Mouse (Mus musculus): Measurements from ENCODE around the gene Reep6.

The Reep6 gene

GRCm38 (mm10) chr10:80350292-80350691 is 20.5 kb downstream of the Reep6 start:
- DNase-seq (ENCODE audit: low read depth in 2 of 2, low spot score in 2 of 2) = peak; percentile 81 to 86

DNA sequence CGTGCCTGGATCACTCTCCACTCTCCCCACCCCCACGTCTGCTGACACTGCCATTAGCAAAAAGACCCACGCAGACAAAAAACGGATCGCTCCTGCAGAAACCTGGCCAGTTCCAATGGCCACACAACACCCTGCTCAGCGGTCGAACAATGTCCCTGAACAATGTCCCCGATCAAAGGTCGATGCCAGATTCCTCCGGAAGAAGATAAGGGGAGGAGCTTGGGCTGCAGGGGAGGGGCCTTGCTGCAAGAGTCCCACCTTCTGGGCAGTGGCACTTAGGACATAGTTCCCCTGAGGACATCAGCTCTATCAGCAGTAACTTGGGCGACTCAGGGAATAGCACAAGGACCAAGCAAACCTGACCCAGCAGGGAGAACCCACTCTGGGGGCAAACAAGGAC is 22.1 kb downstream of the Reep6 start:
- no peak for DNase-seq (ENCODE audit: low read depth in 2 of 2, low spot score in 2 of 2)

DNA sequence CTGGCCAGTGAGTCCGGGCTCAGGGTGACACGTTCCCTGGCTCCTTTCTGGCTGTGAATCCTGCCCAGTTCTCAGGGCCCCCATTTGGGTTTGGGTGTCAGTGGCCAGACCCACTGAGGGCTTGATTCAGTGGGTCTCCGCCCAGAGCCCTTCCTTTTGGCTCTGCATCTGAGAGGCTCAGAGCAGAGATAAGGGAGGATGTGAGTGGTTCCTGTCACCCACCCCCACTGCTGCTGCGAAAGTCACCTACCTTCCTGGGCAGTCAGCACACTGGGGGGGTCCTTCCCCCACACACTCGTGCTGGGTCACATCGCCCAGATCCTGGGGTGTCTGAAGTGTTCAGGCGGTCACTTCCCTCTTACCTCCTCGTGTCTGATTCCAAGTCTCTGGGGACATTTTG is 23.0 kb downstream of the Reep6 start:
- no peak for DNase-seq (ENCODE audit: low read depth in 2 of 2, low spot score in 2 of 2)

DNA sequence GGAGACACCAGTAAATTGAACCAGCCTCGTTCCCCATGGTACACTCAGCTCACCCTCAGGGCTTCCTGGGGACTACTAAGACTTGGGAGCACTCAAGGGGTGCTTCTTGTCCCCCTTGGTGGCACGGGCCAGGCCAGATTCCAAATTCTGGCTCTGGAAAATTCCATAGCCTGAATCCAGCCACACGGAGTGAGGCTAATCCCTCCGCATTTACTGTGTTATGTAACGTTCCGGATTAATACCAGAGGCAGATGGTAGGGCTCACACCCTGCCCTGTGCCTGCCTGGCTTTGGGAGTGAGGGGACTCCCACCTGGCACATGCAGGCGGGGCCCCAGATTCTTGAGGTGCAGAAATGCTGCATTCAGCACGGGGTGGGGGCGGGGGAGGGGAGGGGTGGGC is 25.7 kb downstream of the Reep6 start:
- no peak for DNase-seq (ENCODE audit: low read depth in 2 of 2, low spot score in 2 of 2)

DNA sequence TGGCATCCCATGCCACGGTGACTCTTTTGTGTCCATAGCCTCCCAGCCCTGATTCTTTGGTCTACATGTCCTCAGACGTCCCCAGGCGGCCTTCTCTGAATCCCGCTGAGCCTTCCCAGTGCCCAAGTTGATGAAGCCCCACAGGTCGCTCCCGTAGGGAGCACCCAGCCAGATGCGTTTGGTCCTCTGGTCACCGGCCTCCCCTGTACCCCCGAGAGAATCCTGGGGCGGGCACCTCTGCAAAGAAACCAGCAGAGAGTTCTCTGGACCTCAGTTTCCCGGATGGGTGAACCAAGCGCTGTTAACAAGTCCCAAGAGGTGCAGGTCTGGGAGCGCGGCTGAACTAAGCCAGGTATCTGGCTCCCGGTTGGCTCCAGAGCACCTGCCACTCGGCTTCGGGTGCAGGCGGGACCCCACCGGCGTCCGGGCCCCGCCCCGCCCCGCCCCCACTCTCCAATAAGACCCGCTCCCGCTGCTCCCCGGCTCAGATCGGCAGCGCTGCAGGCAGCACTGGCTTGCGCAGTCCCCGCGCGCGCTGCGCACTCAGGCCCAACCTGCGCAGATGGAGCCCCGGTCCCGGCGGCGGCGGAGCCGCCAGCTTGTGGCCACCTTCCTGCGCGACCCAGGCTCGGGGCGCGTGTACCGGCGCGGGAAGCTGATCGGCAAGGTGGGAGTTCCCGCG is 26.4 kb downstream of the Reep6 start, which contains the start of gene Plk5:
TSS of gene Plk5 (plus strand) at position 459 of the 682 bp plus-strand sequence.
- DNase-seq (ENCODE audit: low read depth in 2 of 2, low spot score in 2 of 2) = no peak

GRCm38 (mm10) chr10:80356737-80357136 is 27.0 kb downstream of the Reep6 start:
- no peak for DNase-seq (ENCODE audit: low read depth in 2 of 2, low spot score in 2 of 2)

DNA sequence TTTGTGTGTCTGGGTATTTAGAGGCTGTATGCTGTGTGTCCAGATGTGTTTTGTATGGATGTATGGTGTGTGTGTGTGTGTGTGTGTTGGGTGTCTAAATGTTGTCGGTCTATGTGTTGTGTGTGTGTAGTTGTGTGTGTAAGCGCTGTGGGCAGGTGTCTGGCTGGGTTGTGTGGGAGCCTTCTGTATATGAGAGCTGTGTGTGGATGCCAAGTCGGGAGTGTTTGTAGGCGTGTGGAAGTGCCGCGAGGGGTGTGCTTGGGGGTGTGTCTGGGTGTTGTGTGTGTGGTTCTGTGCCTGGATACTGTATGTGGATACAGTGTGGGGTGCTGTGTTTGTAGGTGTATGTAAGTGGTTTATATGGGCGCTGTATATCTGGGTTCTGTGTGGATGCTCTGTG is 27.6 kb downstream of the Reep6 start:
- no peak for DNase-seq (ENCODE audit: low read depth in 2 of 2, low spot score in 2 of 2)

DNA sequence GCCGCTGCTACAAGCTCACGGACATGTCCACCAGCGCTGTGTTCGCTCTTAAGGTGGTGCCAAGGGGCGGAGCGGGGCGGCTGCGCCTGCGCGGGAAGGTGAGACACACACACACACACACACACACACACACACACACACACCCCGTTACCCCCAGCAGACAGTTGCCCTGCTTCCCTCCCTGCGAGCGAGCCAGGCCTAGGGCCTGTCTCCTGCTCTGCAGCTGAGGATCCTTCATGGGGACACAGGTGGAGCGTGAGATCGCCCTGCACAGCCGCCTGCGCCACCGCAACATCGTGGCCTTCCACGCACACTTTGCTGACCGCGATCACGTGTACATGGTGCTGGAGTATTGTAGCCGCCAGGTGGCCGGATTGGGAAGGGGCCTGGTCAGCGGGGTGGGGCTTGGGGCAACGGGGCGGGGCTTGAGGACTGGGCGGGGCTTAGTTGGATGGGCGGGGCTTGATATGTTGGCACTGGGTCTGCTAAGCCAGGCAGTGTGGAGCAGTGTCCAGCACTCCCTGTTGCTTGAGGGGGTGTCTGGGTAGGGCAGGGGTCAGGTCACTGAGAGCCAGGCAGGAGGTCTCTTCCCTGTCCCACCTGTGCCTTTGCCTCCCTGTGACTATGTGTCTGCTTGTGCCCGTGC is 28.4 kb downstream of the Reep6 start:
- DNase-seq (ENCODE audit: low read depth in 2 of 2, low spot score in 2 of 2) = no peak

DNA sequence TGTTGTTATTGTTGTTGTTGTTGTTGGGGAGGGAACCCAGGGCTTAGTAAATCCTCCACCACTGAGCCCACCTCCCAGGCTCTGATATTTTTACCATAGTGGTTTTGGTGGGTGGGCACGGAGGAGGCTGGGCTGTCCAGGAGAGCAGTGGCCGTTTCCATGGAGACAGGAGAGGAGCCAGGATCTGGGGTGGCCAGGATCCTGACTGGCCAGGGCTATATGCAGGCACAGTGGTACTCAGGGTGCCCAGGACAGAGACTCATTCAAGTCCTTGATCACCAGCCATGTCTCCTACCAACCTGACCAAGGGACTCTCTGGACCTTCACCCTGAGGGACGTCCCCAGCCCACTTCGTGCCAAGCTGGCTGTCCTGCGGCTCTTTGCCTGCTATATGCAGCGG is 34.0 kb downstream of the Reep6 start:
- no peak for DNase-seq (ENCODE audit: low read depth in 2 of 2, low spot score in 2 of 2)

GRCm38 (mm10) chr10:80365736-80366135 is 36.0 kb downstream of the Reep6 start:
- no peak for DNase-seq (ENCODE audit: low read depth in 2 of 2, low spot score in 2 of 2)

GRCm38 (mm10) chr10:80367954-80368353 is 38.2 kb downstream of the Reep6 start:
- no peak for DNase-seq (ENCODE audit: low read depth in 2 of 2, low spot score in 2 of 2)

- no peak for DNase-seq (ENCODE audit: low read depth in 2 of 2, low spot score in 2 of 2)
These were observed 38.6 kb downstream of the Reep6 start for GRCm38 (mm10) chr10:80368392-80368791.

DNA sequence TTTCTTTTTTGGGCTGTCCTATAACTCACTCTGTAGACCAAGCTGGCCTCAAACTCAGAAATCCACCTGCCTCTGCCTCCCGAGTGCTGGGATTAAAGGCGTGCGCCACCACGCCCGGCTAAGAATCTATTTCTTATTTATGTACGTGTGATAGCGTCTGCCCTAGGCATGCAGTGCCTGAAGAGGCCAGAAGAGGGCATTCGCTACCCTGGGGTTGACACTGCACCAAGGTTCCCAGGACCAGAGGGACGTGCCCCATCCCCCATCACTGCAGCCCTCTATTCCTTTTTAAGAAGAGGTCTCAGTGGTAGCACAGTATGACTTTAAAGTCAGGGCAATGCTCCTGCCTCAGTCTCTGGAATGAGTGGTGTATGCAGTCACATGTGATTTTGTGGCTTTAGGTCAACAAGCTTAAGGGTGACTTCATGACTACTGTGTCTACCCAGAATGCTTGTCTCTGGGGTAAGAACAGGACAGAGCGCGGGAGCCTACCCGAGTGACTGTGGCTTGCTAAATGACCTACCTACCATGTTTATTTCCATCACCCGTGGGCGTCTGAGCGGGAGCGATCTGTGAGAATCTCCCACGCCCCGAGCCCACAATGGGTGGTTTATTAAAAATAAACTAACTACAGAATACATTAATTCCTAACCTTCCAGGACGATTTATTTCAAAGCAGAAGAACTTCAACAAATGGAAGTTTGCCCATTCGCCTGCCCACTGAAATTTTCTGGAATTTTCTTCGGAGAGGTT is 40.4 kb downstream of the Reep6 start:
- peak; percentile 29 to 49 for DNase-seq (ENCODE audit: low read depth in 2 of 2, low spot score in 2 of 2)

GRCm38 (mm10) chr10:80371411-80371966 is 41.7 kb downstream of the Reep6 start:
- DNase-seq (ENCODE audit: low read depth in 2 of 2, low spot score in 2 of 2) = peak in 1 of 2 experiments; percentile 32

DNA sequence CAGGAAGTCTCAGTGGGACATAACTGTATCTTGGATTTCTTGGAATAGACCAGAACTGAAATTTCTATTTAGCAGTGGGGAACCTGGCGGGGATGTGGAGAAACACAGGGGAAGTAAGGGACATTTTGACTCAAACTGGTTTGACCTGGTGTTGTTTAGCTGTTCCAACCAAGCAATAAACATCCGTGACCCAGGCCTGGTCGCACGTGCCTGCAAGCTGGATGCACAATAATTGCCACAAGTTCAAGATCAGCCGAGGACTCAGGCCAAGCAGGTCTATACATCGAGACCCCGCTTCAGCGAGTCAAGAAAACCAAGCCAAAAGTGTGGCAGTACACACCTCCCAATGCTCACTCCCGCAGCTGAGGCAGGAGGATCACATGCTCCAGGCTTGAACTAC is 42.2 kb downstream of the Reep6 start:
- no peak for DNase-seq (ENCODE audit: low read depth in 2 of 2, low spot score in 2 of 2)

DNA sequence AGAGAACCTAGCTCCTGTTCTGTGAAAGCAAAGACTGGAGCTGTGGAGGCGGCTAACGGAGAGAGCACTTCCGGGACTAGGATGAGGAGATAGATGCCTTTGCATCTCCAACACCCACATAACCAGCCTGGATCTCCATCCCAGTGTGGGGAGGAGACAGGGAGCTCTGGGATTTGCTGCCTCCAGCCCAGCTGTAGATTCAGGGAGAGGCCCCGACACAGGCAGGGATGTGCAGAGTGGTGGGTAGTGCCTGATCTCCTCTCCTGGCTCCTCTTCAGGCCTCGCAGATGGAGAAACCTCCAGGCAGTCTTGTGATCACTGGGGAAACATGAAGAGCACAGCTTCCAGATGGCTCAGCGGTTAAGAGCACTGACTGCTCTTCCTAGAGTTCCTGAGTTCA is 43.0 kb downstream of the Reep6 start:
- no peak for DNase-seq (ENCODE audit: low read depth in 2 of 2, low spot score in 2 of 2)

- DNase-seq (ENCODE audit: low read depth in 2 of 2, low spot score in 2 of 2) = peak; percentile 69 to 73
These were observed 44.3 kb downstream of the Reep6 start for GRCm38 (mm10) chr10:80374063-80374462.

GRCm38 (mm10) chr10:80376160-80376559 is 46.4 kb downstream of the Reep6 start:
- DNase-seq (ENCODE audit: low read depth in 2 of 2, low spot score in 2 of 2) = peak; percentile 87 to 92

- DNase-seq (ENCODE audit: low read depth in 2 of 2, low spot score in 2 of 2) = peak; percentile 46
These were observed 48.0 kb downstream of the Reep6 start for GRCm38 (mm10) chr10:80377716-80378115.

DNA sequence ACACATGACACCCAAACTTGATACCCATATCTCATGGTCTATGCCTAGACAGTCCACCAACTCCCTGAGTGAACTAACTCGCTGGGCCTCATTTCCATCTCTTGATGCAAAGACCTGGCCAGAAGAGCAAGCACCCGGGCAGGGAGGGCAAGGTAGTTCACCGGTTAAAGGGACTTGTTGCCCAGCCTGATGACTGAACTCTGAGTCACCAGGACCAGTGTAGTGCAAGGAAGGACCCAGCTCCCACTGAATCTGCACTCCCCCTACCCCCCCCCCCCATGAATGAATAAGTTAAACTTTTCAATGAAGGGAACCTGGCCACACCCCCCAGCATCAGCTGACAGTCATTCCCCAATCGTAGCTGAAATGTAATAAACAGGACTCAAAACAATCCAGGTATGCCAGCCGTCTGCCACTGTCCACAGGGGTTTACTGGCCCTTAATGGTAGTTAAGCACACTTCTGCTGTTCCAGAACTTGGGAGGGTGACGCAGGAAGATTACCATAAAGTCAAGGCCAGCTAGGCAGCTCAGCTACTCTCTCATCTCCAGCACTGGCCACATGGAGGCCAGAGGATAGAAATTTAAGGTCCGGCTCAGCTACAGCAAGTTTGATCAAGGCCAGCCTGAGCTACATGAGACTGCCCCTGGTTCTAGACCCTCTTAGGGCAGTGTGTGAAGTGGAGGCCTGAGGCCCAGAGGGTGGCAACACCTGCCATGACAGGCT is 53.0 kb downstream of the Reep6 start:
- DNase-seq (ENCODE audit: low read depth in 2 of 2, low spot score in 2 of 2) = no peak

DNA sequence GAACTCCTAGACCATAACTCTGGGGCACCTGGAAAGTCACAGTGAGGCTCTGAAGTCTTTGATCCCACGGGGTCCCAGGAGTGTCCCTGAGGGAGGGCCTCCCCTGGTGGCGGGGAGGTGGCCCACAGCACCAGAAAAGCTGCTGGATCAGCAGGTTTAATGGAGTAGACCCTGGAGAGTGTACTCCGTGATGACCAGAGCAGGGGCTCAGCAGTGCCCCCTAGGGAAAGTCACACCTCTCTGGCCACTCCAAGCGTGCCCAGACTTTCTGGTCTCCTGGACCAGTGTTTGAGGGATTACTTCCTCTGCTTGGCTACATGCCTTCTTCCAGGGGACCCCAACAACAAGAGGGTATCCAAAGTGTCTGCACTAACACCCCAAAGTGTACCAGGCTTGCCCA is 53.7 kb downstream of the Reep6 start:
- no peak for DNase-seq (ENCODE audit: low read depth in 2 of 2, low spot score in 2 of 2)

Measured in CD8-positive naive resting alpha-beta T cell, adult 2 months (primary cell).